Mouse (Mus musculus) retina, adult 2 months (tissue): ENCODE data around the gene 1810010D01Rik.
A peak's percentile ranks its signal among the peaks of the same experiment; 100 is the strongest.

Experiments
- DNase-seq: peaks from one replicate; pipeline ENCODE4 v3.0.0-alpha.2; 2012; ENCODE audit warnings: low read depth, low spot score

1810010D01Rik gene

GRCm38 (mm10) chr7:145208006-145208405, at the start of gene 1810010D01Rik:
TSS of gene 1810010D01Rik (minus strand) at chr7:145208119.
- DNase-seq = no peak

- no peak for DNase-seq
These were observed 48.2 kb upstream of the 1810010D01Rik start for GRCm38 (mm10) chr7:145256092-145256491.

GRCm38 (mm10) chr7:145253986-145254630, 46.2 kb upstream of the 1810010D01Rik start:
- DNase-seq = no peak

GRCm38 (mm10) chr7:145252715-145253476, 45.0 kb upstream of the 1810010D01Rik start:
- DNase-seq = peak; percentile 32

- DNase-seq = no peak
These were observed 42.3 kb upstream of the 1810010D01Rik start for GRCm38 (mm10) chr7:145250225-145250624.

- no peak for DNase-seq
These were observed 41.0 kb upstream of the 1810010D01Rik start for GRCm38 (mm10) chr7:145248911-145249310.

GRCm38 (mm10) chr7:145242851-145243712, 35.2 kb upstream of the 1810010D01Rik start:
- DNase-seq = peak; percentile 34

- DNase-seq = no peak
These were observed 34.1 kb upstream of the 1810010D01Rik start for GRCm38 (mm10) chr7:145242028-145242427.

GRCm38 (mm10) chr7:145240929-145241328, 33.0 kb upstream of the 1810010D01Rik start:
- no peak for DNase-seq

- DNase-seq = no peak
These were observed 32.0 kb upstream of the 1810010D01Rik start for GRCm38 (mm10) chr7:145239736-145240505.

GRCm38 (mm10) chr7:145239145-145239544, 31.2 kb upstream of the 1810010D01Rik start:
- no peak for DNase-seq

- no peak for DNase-seq
These were observed 27.2 kb upstream of the 1810010D01Rik start for GRCm38 (mm10) chr7:145234841-145235790.

- DNase-seq = no peak
These were observed 23.7 kb upstream of the 1810010D01Rik start for GRCm38 (mm10) chr7:145231659-145232058.

- DNase-seq = no peak
These were observed 18.7 kb upstream of the 1810010D01Rik start for GRCm38 (mm10) chr7:145226641-145227040.

GRCm38 (mm10) chr7:145225626-145226025, 17.7 kb upstream of the 1810010D01Rik start:
- DNase-seq = no peak

GRCm38 (mm10) chr7:145221841-145222689, 14.1 kb upstream of the 1810010D01Rik start:
- DNase-seq = no peak

GRCm38 (mm10) chr7:145221346-145221745, 13.4 kb upstream of the 1810010D01Rik start:
- DNase-seq = no peak

GRCm38 (mm10) chr7:145219420-145219831, 11.5 kb upstream of the 1810010D01Rik start:
- DNase-seq = no peak

- DNase-seq = no peak
These were observed 8.7 kb upstream of the 1810010D01Rik start for GRCm38 (mm10) chr7:145216591-145216990.
